Mouse (Mus musculus): Measurements from ENCODE around the gene Tbxa2r.

- TF ChIP-seq CTCF (IDR thresholded peaks at IDR 0.05; ENCODE audit: insufficient read depth, low read depth, low read length) = no peak
- no peak for TF ChIP-seq POLR2A (IDR thresholded peaks at IDR 0.05; ENCODE audit: insufficient read depth, low read depth, low read length)
Observed at GRCm38 (mm10) chr10:81328386-81328785, at the start of gene Tbxa2r.
